Mouse (Mus musculus) C3H10T1/2 (cell line): ENCODE data around the gene Dagla. TPM values are rescaled to one million over a fixed set of nuclear protein-coding genes. Genes with fewer than 3 reads are reported as not detected.

Experiments used
- polyA plus RNA-seq, 2 experiments: library from polyadenylated mRNA; unstranded; fragments of >200 nt; fragmentation: generic; extraction: Trizol; gene quantifications; one replicate each; pipeline ENCODE4 v1.2.1; 2012; ENCODE audit warnings: missing spikeins in 2 of 2

Gene Dagla
- polyA plus RNA-seq = 1 to 10 TPM; 2.1 to 5.2 TPM

DNA sequence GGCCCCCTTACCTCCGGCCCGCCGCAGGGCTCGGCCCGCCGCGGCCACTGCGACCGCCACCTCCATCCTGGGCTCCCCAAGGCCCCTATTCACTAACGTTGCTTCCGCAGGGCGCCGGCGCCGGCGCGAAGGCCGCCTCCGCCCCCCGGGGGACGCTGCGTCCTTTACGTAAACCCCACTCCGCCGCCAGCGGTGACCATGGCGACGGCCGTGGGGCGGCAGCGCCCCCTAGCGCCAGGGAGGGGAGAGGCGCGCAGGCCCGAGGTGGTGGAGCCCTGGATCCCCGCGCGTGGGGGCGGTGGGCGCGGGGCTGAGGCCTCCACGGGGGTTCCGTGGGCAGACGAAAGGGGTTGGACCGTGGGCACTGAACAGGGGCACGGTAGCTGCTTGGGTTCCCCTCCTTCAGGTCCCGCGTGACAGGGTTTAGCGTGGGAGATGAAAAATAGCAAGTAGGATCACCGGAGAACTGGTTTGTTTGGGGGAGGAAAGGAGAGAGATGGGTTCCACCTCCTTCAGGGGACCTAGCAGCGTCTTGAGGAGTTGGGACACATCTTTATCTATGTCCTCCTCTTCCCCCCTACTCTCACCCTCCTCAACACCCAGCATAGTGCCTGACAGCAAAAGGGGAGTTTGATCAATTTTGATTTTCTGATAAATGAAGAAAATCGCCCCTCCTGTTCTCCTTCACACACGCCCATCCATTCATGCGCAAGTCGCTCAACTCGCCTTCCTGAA, at the start of gene Dagla:
Gene Dagla, minus strand, starts transcription at position 68 of the 735 bp plus-strand sequence.

GRCm38 (mm10) chr19:10240654-10241305, 63.9 kb downstream of the Dagla start, which contains the start of gene Myrf:
TSS of gene Myrf (minus strand) at chr19:10240748.

DNA sequence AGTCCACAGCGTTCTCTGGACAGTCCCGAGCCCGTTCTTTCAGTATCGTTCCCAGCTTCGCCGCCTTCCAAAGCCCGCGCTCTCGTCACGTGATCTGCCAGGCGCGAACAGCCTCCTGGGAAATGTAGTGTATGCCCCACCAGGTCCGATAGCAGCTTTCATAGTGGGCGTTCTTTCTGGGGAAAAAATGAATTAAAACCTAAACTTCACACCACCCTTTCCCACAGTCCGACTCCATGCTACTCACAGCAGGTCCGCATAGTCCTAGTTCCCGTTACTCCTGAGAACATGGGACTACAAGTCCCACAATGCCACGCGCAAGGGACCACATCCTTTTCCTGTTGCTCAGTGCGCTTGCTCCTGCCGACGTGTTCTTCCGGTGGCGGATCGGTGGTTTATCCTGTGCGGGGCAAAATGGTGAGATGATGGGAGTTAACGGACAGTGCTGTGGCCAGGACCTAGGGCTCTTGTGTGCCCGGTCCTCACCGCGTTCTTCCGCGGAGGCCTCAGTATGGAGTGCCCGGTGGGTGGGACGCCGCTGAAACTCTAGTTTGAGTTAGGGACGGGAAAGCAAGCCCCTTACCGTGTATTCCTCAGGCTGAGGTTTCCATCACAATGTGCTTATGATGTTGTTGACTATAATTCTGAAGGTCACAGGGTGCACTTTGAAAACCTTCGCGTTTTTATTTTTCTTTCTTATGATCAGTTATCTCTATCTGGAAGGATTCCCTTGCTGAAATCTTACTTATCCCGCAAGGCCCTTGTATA, 100.6 kb downstream of the Dagla start, which contains the start of the genes Tmem258 and Fen1:
Gene Tmem258, plus strand, starts transcription at position 167 of the 768 bp plus-strand sequence.
Gene Fen1, minus strand, starts transcription at position 322 of the 768 bp plus-strand sequence.

Other genes with a start within 250 kb of the Dagla start
- gene Fads2, start 203.1 kb downstream of the Dagla start, polyA plus RNA-seq = 10 to 100 TPM; 76.1 to 84.0 TPM
- 10 to 100 TPM; 44.4 to 85.1 TPM for gene Fads1, start 122.0 kb downstream of the Dagla start, polyA plus RNA-seq
- 100 to 1,000 TPM; 442 to 477 TPM for gene Tmem258, start 100.9 kb downstream of the Dagla start, polyA plus RNA-seq
- 10 to 100 TPM; 20.1 to 48.2 TPM for gene Fen1, start 100.7 kb downstream of the Dagla start, polyA plus RNA-seq
- gene Myrf, start 64.1 kb downstream of the Dagla start, polyA plus RNA-seq = under 1 TPM; under 0.01 to 0.06 TPM
- under 1 TPM; 0.02 to 0.12 TPM for gene Syt7, start 84.2 kb upstream of the Dagla start, polyA plus RNA-seq
- gene Lrrc10b, start 152.6 kb upstream of the Dagla start, polyA plus RNA-seq = under 1 TPM in 1 of 2 experiments, not detected in 1; 0.02 TPM
- under 1 TPM; 0.02 to 0.13 TPM for gene Ppp1r32, start 178.1 kb upstream of the Dagla start, polyA plus RNA-seq
- 10 to 100 TPM in 1 of 2 experiments, 1 to 10 TPM in 1; 7.3 to 32.2 TPM for gene Cpsf7, start 220.4 kb upstream of the Dagla start, polyA plus RNA-seq
- gene Sdhaf2, start 221.3 kb upstream of the Dagla start, polyA plus RNA-seq = 10 to 100 TPM in 1 of 2 experiments, 1 to 10 TPM in 1; 8.4 to 38.8 TPM